Mouse (Mus musculus) left cerebral cortex, postnatal 4 days (tissue): ENCODE results near the gene Psme2. TPM values are rescaled to one million over a fixed set of nuclear protein-coding genes. Genes with fewer than 3 reads are reported as not detected.

Experiments used
- DNase-seq: peaks from one replicate; pipeline ENCODE4 v3.0.0-alpha.2; 2022
- intact Hi-C: fragments of 180-260 bp; cut with DNase I; formaldehyde crosslinking; loops from one replicate; pipeline ENCODE4 v1.15.1; 2025
- total RNA-seq, 2 experiments: library from RNA; stranded (reverse); gene quantifications; 2 replicates each; pipeline ENCODE4 v1.2.3; 2021

The Psme2 gene
- total RNA-seq, 2 experiments from 2014 or later: 98.8 to 106 TPM

GRCm38 (mm10) chr14:55575302-55575701, 15.6 kb downstream of the Psme2 start, which contains the start of gene Fitm1:
Fitm1 (plus strand) TSS chr14:55575617.
- no peak for DNase-seq
- intact Hi-C loops: no loop called here

- intact Hi-C loops: no loop called here
- DNase-seq: no peak
Measured at GRCm38 (mm10) chr14:55571760-55572159, 19.2 kb downstream of the Psme2 start.

GRCm38 (mm10) chr14:55570588-55570987, 20.3 kb downstream of the Psme2 start:
- intact Hi-C loops: no loop called here

GRCm38 (mm10) chr14:55567496-55567895, 23.4 kb downstream of the Psme2 start:
- intact Hi-C loops: no loop called here

More at GRCm38 (mm10) chr14:55570588-55570987, 20.3 kb downstream of the Psme2 start:
- DNase-seq: no peak

GRCm38 (mm10) chr14:55565748-55566147, 25.2 kb downstream of the Psme2 start:
- intact Hi-C loops: no loop called here
- no peak for DNase-seq

More at GRCm38 (mm10) chr14:55567496-55567895, 23.4 kb downstream of the Psme2 start:
- DNase-seq: no peak

GRCm38 (mm10) chr14:55563249-55563648, 27.7 kb downstream of the Psme2 start:
- intact Hi-C loops: no loop called here
- no peak for DNase-seq

- intact Hi-C loops: no loop called here
- no peak for DNase-seq
Measured at GRCm38 (mm10) chr14:55561860-55562259, 29.1 kb downstream of the Psme2 start.

GRCm38 (mm10) chr14:55560202-55561073, 30.5 kb downstream of the Psme2 start, which contains the start of gene A730061H03Rik:
A730061H03Rik (minus strand) TSS chr14:55560406.
- intact Hi-C loops: no loop called here
- DNase-seq: peak; percentile 99

- intact Hi-C loops: no loop called here
Measured at GRCm38 (mm10) chr14:55559799-55560201, 31.1 kb downstream of the Psme2 start, which contains the start of gene Dcaf11. Dcaf11 (plus strand) TSS chr14:55560006.

GRCm38 (mm10) chr14:55558740-55559448, 32.0 kb downstream of the Psme2 start:
- intact Hi-C loops: no loop called here
- no peak for DNase-seq

More at GRCm38 (mm10) chr14:55559799-55560201, 31.1 kb downstream of the Psme2 start, which contains the start of gene Dcaf11:
- DNase-seq: peak; percentile 93

- intact Hi-C loops: no loop called here
- no peak for DNase-seq
Measured at GRCm38 (mm10) chr14:55557587-55557986, 33.3 kb downstream of the Psme2 start.

GRCm38 (mm10) chr14:55557003-55557402, 33.9 kb downstream of the Psme2 start:
- peak; percentile 85 for DNase-seq
- intact Hi-C loops: no loop called here

- intact Hi-C loops: no loop called here
- no peak for DNase-seq
Measured at GRCm38 (mm10) chr14:55555788-55556187, 35.1 kb downstream of the Psme2 start.

GRCm38 (mm10) chr14:55554635-55555034, 36.3 kb downstream of the Psme2 start:
- DNase-seq: no peak
- intact Hi-C loops: no loop called here

- intact Hi-C loops: no loop called here
- no peak for DNase-seq
Measured at GRCm38 (mm10) chr14:55551794-55552193, 39.1 kb downstream of the Psme2 start.

- intact Hi-C loops: no loop called here
- DNase-seq: no peak
Measured at GRCm38 (mm10) chr14:55551347-55551746, 39.6 kb downstream of the Psme2 start.

- DNase-seq: no peak
- intact Hi-C loops: no loop called here
Measured at GRCm38 (mm10) chr14:55550191-55550590, 40.7 kb downstream of the Psme2 start.

GRCm38 (mm10) chr14:55544334-55544733, 46.6 kb downstream of the Psme2 start:
- peak; percentile 65 for DNase-seq
- intact Hi-C loops: no loop called here

GRCm38 (mm10) chr14:55542268-55542667, 48.6 kb downstream of the Psme2 start:
- intact Hi-C loops: no loop called here

GRCm38 (mm10) chr14:55540787-55541321, 50.1 kb downstream of the Psme2 start:
- peak; percentile 95 for DNase-seq
- intact Hi-C loops: no loop called here

More at GRCm38 (mm10) chr14:55542268-55542667, 48.6 kb downstream of the Psme2 start:
- no peak for DNase-seq
